Mouse (Mus musculus) cerebellum, adult 2 months (tissue): ENCODE results near the gene Shisal2b.

Source experiments
- CTCF ChIP-seq: fragments of 200-500 bp; IDR thresholded peaks from 2 replicates; pipeline ENCODE4 v1.5.1; 2011; ENCODE audit warnings: low read depth, mild to moderate bottlenecking, control low read depth, low read length, moderate library complexity, borderline replicate concordance; ENCODE audit not compliant: insufficient read depth
- POLR2A ChIP-seq: fragments of 200-500 bp; IDR thresholded peaks from 2 replicates; pipeline ENCODE4 v1.6.1; 2011; ENCODE audit warnings: low read length, control low read depth, borderline replicate concordance; ENCODE audit not compliant: insufficient read depth

DNA sequence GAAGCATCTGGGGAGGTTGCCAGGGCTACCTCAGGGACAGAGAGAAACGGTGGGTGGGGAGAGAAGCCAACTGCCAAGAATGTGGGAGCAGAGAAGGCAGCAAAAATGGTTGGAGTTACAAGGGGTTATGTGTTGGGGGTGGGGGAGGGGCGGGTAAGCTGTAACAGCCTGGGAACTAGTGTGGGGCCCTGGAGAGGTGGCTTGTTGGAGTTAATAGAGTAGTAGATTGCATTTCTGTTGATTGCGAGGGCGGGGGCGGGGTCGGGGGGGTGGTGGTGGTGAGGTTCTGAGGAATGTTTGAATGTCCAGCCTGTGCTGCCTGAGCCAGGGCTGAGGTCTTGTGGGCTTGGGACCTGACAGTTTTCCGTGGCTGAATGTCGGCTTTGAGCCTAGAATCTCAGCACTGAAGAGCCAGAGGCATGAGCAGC is 41.3 kb downstream of the Shisal2b start:
- TF ChIP-seq POLR2A, result no peak
- TF ChIP-seq CTCF, result no peak
